Mouse (Mus musculus): ENCODE measurements at regions not wholly inside any gene's neighbourhood (a gene's known extent, or its start where the extent isn't known, plus 50 kb on each side); places are given as distances from the start of the nearest gene placed in this dataset.
A peak's percentile ranks its signal among the peaks of the same experiment; 100 is the strongest.

DNA sequence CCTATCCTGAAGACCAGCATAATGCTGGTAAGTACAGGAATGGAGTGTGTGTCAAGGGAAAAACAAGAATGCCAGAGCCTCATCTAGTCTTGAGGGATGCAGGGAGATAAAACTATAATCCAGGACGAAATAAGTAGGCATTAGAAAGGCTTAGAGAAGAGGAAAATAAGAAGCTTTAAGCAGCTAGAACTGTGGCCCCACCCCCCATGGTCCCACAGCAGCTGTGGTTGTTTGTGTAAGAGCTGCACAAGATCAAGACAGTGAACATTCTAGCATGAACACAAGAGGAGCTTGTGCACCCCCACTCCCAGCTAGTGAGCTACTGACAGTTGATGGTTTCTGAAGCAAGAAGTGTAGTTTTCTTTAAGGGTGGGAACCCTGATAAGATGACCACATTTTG is 315.9 kb downstream of the Tmem135 start:
- ATAC-seq (ENCODE audit: low TSS enrichment): no peak

DNA sequence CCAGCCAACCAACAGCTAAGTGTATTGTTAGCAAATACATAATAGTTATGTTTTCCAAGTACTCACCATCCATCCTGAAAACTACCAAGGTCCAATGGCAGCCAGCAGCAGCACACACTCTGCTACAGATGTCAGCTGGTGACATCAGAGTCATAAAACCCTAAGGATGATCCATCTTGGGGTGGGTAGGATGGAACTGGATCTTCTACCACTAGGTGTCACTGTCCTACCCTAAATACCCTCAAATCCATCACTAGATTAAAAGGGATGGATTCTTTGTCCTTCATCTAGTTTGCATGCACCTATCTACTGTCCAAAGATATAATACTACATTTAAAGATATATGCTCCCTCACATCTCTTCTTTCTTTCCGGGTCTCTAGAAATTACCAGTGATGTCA is 317.7 kb downstream of the Tmem135 start:
- ATAC-seq (ENCODE audit: low TSS enrichment): peak; percentile 81

DNA sequence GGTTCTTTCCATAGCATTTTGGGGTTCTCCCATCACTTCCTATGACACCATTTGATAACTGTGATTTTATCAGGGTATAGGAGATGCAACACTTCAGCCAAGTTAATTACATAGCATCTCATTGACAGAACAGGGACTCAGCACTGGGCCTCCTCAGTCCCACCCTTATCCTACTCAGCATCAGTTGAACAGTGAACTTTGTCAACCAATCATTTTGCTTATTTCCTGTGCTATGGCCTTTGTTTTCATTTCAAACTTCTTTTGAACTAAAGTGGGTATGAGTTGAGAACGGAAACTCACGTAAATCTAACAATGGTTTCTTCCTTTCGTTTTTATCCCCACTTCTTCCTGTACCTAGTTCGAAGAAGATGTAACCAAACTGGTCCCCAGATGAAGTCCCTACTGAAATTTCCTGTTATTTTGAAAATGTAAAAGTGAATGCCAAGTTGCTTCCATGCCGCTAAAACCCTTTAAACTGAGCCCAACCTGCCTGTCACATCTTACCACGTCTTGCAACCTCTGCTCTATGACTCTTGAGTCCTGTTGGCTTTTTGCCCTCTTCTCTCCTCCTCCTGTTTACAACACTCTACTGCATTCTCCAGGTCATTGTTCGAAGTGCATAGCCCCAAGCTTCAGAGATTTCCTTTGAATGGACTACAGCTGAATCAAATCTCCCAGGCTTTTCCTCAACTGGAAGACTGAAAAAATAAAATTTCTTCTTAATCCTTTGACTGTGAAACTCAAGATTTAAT is 329.9 kb downstream of the Tmem135 start:
- ATAC-seq (ENCODE audit: low TSS enrichment): no peak

DNA sequence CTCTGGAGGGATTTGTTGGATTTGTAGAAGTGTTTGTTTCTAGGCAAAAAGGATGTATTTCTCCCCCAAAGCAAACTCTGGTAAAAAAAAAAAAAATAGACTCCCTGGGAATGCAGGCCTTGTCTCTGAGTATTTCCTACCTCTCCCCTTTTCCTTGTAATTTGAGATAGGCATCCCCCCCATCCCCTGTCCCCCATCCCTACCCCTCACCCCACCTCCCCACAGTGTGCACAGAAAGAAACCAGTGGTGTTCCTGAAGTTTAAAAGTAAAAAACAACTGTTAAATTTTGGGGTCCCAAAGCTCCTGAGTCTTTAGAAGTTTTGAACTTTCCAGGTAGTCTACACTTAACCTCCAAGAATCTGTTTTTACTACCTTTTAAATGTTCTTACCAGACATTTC is 334.0 kb downstream of the Tmem135 start:
- ATAC-seq (ENCODE audit: low TSS enrichment): no peak

DNA sequence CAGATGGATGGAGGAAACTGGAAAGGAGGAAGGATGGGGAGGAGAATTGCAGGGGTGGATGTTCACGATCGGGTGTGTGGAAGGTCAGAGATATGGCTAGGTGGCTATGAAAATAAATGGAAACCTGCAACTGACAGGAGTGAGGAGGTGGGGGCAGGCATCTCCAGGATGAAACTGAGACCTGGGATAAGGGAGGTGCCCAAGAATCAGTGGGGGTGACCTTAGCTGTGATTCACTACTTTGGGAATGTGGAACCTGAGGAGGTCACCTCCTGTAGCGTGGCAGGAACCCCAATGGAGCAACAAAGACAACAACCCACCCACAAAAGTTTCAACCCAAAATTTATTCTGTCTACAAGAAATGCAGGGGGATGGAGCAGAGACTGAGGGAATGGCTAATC is 339.6 kb downstream of the Tmem135 start:
- ATAC-seq (ENCODE audit: low TSS enrichment): no peak

DNA sequence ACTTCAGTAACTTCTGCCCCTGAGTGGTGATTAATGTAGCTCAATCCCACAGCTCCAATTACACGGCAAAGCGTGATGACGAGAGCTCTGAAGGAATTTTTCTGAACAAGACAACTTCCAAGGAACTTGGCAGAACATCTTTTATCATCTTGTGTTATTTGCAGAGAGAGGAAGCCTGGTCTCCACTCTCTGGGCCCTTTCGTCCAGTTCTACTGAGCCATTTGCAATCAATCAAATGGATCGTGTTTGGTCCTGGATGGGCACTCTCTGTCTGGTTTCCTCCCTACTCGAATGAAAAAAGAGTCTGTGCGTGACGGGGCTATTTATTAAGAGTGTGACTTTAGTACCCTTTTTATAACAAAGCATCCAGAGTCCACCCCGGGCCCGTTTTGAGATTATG is 340.4 kb downstream of the Tmem135 start:
- ATAC-seq (ENCODE audit: low TSS enrichment): no peak

DNA sequence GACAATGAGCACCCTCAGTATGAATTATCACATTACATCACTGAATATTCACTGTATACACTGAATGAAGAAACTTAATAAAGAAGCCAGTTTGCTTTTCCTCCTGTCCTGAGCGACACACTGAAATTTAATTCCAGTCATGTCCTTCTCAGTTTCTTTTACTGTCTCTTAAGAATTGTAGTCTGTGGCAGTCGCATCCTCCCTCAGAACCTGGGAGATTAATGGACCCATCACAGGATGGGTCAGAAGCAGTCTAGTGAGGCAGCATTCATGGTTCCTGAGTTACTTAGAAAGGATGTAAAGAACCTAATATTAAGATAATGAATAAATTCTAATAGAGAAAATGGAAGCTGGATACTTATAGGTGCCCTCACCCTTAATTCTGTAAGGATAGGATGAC is 349.5 kb downstream of the Tmem135 start:
- no peak for ATAC-seq (ENCODE audit: low TSS enrichment)

DNA sequence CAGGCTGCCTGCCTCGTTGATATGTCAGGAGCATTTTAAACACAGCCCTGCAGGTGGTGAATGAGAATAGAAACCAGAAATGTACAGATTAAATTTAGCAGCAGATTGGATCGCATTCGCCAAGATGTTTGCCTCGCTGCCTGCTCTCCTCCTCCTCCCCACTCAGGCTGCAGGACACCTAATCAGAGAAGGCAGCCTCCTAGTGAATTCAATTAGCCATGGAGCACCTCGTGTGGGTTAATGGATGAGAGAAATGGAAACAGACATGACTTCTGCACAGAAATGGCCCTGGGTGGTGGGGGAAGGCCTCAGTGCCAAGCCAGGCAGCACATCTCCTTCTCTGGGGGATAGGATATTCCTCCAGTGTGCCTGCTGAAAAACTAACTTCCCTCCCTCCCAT is 352.8 kb downstream of the Tmem135 start:
- ATAC-seq (ENCODE audit: low TSS enrichment): peak; percentile 70

DNA sequence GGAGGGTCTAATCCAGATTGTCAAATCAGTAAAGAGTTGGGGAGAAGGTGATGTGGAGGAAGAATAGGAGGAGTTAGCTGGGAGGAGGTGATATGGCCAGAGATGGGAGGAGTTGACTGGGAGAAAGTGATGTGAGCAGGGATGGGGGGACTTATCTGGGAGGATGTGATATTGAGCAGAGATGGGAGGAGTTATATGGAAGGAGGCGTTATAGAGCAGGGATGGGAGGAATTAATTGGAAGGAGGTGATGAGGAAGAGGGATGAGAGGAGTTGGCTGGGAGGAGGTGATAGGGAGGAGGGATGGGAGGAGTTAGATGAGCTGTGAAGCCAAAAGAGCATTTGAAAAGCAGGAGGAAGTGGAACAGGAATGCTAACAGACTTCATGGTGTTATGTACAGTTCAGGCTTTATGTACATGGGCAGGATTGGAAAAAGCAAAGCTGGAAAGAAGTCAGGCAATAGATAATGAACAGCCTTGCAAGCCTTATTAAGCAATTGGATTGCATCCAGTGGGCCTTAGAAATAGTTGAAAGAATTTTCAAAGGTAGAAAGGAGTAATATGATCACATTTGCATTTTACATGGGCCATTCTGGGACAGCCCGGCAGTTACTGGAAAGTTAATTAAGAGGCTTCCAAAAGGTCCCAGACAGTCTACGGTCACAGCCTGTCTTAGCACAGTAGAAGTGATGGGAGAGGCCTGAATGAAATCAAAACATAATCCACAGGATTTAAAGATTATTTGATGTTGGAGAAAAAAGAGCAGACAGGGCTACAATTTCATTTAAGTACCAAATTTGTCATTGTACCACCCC is 357.4 kb downstream of the Tmem135 start:
- no peak for ATAC-seq (ENCODE audit: low TSS enrichment)

DNA sequence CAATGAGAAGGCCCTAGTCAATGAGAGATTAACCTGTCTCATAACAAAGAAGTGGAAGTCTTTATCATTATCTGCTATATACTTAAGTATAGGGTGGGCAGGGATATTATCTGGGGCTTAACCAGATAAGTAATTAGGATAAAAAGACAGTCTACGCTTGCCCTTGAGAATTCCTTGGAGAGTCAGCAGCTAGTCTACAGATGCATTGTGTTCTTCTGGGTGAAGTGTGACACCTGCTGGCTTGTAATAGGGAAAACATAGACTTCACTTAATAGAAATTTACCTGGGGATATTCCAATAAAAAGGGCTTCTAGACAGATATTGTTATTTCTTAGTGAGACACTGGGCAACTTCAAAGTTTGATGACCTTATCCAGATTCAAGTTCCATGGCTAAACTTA is 361.0 kb downstream of the Tmem135 start:
- ATAC-seq (ENCODE audit: low TSS enrichment): peak; percentile 67

DNA sequence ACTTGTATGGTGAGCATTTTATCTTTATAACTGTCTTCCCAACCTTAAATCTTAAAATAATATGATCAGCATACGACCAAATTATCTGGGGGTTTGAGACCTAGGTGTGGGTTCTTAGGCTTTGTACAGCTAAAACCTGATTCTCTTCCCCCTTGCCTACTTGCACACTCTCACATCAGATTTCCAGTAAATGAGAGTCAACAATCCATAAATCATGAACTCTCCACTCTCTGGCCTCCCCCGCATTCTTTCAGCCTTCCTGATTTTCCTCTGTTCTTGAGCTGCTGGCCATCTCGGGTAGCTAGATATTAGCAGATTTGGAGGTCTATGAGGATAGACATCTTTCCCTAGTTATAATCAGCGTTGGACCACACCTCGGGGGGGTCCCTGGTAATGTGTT is 362.7 kb downstream of the Tmem135 start:
- ATAC-seq (ENCODE audit: low TSS enrichment): no peak

DNA sequence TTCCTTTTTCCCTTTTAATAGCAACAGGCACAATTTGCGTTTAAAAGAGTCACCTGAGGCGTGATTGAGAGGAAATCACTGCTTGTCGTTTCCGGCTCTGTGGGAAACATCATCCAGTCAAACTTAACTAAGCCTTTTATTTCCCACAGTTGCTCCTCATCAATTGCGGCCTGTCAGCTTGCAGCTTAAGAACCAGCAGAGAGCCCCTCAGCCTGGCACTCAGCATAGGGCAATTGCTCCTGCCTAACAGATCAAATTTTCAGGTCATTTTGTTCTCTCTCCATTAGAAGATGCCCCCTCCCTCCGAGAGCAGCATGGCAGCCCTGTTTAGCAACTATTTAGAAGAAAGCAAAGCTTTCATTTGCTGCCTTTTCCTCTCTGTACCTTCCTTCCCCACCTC is 363.9 kb downstream of the Tmem135 start:
- ATAC-seq (ENCODE audit: low TSS enrichment): no peak

DNA sequence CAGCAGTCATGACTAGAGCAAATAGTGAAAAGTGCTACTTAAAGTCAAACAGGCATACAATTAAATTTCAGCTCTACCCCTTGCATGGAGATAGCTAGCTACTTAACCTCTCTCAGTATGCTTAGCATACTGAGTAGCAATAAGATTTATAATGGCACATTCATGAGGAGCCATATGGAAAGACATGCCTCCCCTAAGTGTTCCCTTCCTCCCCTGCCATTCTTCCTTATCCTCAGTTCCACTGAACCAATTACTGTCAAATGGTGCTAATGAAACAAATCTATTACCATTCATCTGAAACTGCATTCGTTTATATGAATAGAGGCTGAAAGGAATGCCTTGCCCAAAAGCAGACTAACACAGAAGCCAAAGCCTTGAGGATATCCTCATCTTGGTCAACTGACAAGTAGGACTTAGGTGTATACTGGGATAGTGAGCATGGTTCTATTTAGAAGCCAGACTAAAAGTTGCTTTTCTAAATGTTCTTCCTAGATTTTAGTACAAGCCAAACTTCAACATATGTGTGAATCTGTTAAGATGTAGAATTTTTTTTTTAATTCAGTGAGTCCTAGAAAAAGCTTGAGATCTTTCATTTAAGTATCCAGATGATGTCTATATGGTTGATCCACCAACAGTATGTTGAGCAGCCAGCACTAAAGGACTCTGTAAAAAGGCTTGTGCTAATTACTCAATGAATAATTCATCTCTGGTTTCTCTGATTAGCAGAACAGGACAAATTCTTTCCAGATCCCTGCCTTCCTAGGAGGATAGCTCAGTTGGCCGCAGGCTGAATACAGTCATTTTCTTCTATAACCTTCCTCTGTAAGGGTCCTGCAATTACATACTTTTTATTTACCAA is 368.7 kb downstream of the Tmem135 start:
- ATAC-seq (ENCODE audit: low TSS enrichment): peak; percentile 89

DNA sequence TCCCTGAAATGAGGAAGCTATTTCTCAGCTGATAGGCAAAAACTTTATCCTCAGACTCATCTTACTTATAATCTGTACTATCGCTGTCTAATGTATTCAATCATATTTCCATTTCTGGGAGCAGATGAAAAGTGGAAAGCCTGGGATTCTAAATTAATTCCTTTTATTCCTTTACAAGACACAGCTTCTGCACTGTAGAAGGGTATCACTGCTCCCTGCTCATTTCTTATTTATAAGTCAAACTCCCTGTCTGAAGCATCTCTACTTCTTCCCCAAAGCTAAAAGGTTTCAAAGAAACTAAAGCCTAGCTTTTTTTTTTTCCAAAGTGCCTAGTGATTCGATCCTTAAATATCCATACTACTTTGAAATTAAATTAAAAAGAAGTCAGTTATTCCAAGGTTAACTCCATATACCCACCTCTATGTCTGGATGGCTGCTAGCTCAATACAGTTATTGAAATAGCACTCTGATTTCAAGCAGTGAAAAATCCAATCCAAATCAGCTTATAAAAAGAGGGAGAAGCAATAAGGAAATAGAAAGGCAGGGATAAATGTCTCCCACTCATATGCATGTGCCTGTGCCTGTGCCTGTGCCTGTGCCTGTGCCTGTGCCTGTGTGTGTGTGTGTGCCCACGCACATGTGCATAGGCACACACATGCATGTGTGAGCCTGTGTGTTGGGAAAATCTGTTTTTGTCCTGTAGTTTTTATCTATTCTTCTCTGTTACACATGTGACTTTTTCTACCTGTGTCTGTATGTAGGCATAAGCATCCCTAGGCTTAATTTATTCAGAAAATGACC is 380.6 kb downstream of the Tmem135 start:
- no peak for ATAC-seq (ENCODE audit: low TSS enrichment)

DNA sequence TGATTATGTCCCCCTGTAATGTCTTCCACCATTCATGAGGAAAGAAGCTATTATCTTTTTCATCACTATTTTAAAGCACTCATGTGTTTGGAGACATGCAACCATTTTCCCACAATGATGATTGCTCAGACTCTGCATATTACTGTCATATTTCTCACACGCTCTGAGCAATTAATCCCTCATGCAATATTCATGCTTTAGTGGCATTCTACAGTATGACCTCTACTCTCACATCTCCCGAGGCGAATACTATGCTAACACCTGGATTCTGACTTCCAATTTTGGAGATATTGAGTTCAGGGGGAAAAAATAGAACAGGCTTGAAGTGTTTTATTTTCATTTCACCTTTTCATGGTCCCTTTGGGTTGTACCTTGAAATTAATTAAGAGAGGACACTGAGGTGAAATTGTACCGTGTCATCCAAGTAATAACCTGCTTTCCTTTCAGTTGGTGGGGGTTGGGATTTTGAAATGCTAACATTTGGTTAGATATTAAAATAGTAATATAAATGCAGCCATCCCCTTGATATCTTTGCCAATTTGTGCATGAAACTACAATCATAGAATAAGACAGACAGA is 405.1 kb downstream of the Tmem135 start:
- ATAC-seq (ENCODE audit: low TSS enrichment): no peak

DNA sequence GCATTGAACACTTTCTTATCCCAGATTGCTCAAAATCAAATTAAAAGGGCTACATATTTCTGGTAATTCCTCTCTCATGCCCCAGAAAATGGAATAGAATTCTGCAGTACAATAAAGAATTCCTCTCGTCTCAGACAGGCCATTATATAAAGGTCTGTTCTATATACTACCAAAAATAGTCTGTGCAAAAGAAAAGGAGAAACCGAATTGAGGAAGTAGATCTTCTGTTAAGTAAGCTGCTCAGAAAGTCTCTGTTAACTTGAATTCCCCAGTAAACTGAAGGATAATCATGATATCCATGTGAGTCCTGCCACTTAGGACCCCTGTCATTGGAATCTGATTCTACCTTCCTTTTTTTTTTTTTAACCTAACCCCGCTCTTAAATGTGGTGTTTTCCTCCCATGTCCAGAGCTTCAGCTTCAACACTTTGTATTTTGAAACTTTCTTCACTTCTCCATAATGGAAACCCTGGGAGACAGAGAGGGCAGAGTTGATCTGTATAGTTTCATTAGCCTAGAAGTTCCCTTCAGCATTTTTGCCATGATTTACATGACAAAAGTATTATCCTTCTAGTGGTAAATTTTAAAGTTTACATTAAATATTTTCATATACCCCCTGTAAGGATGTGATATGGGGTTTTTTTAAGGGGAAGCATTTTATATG is 406.1 kb downstream of the Tmem135 start:
- ATAC-seq (ENCODE audit: low TSS enrichment): peak; percentile 79

DNA sequence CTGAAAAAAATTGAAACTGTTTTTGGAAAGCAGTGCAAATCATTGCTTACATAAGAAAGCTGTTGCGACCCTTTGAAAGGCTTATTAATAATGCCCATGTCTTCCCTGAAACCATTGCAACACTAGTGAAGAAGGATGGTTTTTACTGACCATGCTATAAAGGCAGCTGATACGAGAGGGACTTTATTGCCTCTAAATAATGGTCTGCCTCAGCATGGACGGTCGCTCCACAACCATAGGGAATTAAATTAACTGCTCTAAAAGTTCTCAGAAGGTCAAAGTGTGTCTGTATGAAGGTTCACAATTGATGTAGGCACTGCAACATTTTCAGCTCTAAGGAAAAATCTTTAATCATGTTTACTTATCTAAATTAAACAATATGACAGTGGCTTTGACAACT is 429.6 kb downstream of the Tmem135 start:
- ATAC-seq (ENCODE audit: low TSS enrichment): no peak

DNA sequence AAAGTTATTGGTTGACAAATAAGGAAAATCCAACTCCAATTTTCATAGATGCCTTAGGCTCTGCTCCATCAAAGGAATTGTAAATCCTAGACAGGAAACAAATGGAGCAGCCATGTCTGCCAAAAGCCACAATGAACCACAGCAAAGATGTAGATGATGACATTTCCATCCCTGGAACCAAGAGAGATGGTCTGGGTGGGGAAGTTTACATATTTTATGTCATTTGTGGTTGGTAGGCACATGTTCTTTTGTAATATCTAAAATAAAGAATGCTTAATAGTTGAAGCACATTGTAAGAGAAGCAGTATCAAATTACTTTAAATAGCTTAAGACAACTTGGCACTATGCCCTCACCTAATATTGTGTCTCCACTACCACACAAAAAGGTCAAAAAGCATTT is 443.2 kb downstream of the Tmem135 start:
- no peak for ATAC-seq (ENCODE audit: low TSS enrichment)

DNA sequence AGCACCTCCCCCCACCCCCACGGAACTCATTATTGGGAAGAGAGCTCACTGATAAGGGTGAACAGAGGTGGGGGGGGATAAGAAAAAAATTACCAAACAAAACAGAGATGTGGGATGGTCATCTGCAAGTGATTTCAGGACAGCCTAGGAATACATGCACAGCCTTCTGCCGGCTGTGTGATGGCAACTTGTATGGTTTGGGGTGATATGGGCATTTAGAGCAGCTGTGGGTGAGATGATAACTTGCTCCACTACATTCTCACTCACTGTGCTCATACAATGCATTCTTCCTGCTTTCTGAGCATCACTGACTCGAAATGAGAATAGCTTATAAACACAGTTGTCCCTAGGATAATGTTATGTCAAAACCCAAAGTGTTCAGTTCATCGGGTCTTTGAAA is 443.8 kb downstream of the Tmem135 start:
- no peak for ATAC-seq (ENCODE audit: low TSS enrichment)

DNA sequence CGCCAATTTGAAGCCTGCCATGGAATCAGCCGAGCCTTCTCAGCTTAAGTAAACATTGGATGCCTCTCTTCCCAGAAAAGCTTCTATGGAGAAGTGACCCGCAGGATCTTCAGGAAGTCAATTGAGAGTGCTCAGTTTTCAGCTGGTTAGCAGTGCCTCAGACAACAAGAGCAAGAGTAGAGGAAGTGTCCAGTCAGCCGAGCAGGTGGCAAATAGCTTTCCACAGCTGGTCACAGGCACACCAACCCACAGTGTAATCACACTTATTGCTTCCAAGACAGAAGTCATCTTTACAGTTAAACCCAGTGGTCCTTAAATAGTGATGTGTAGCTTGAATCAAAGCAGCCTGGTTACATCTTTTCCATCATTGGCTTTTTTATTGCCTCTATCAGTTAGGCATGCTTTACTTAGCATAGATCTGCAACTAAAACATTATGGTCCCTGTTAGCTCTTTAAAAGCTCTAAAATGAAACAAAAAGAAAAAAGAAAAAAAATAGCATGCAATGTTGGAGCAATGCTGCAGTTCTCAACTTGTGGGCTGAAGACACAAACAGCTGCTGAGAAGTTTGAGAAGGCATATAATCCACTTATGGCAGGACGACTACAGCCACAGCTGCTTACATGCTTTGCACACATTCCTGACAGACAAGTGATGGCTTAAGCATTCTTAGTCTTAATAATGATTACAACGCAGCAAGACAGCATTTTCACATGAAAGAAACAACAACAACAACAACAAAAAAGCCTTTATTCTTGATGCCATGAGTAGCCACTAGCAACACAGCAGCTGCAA is 444.5 kb downstream of the Tmem135 start:
- no peak for ATAC-seq (ENCODE audit: low TSS enrichment)

Data from frontal cortex, adult (tissue).